Mouse (Mus musculus) kidney, postnatal 25 days (tissue): ENCODE measurements around the gene Rec8.

Experiments
- DNase-seq, 2 experiments: peaks; one replicate each; pipeline ENCODE4 v3.0.0; 2021; ENCODE audit warnings: mixed read lengths in 2 of 2

The Rec8 gene

GRCm38 (mm10) chr14:55617822-55618221 lies at the start of gene Rec8:
Gene Rec8 (plus strand): TSS chr14:55618037.
- DNase-seq, result peak; percentile 50 to 82

GRCm38 (mm10) chr14:55570588-55570987 lies 47.2 kb upstream of the Rec8 start:
- DNase-seq, result no peak

GRCm38 (mm10) chr14:55571760-55572159 lies 46.1 kb upstream of the Rec8 start:
- DNase-seq, result no peak

GRCm38 (mm10) chr14:55575302-55575701 lies 42.5 kb upstream of the Rec8 start, which contains the start of gene Fitm1:
Gene Fitm1 (plus strand): TSS chr14:55575617.
- no peak for DNase-seq

- DNase-seq, result peak; percentile 48 to 83
These were observed 42.1 kb upstream of the Rec8 start for GRCm38 (mm10) chr14:55575711-55576110.

- DNase-seq, result peak; percentile 36 to 71
These were observed 41.5 kb upstream of the Rec8 start for GRCm38 (mm10) chr14:55576376-55576775.

GRCm38 (mm10) chr14:55577871-55578667 lies 39.8 kb upstream of the Rec8 start, which contains the start of gene Psme1:
Gene Psme1 (plus strand): TSS chr14:55578123.
- DNase-seq, result peak; percentile 81 to 93

GRCm38 (mm10) chr14:55578668-55579269 lies 39.1 kb upstream of the Rec8 start:
- peak; percentile 86 to 90 for DNase-seq

GRCm38 (mm10) chr14:55579511-55580496 lies 38.0 kb upstream of the Rec8 start:
- DNase-seq, result no peak

GRCm38 (mm10) chr14:55580731-55581130 lies 37.1 kb upstream of the Rec8 start:
- DNase-seq, result no peak

- no peak for DNase-seq
These were observed 35.7 kb upstream of the Rec8 start for GRCm38 (mm10) chr14:55581981-55582681.

GRCm38 (mm10) chr14:55584303-55584701 lies 33.5 kb upstream of the Rec8 start:
- DNase-seq, result no peak

- DNase-seq, result peak; percentile 84 to 93
These were observed 32.9 kb upstream of the Rec8 start, which contains the start of gene Emc9 for GRCm38 (mm10) chr14:55584702-55585565. Gene Emc9 (minus strand): TSS chr14:55585302.

- DNase-seq, result no peak
These were observed 32.3 kb upstream of the Rec8 start for GRCm38 (mm10) chr14:55585566-55585960.

GRCm38 (mm10) chr14:55586149-55586548 lies 31.7 kb upstream of the Rec8 start:
- no peak for DNase-seq

GRCm38 (mm10) chr14:55589271-55589670 lies 28.6 kb upstream of the Rec8 start:
- no peak for DNase-seq

GRCm38 (mm10) chr14:55589771-55590448 lies 27.9 kb upstream of the Rec8 start:
- no peak for DNase-seq

- DNase-seq, result peak; percentile 96 to 98
These were observed 27.0 kb upstream of the Rec8 start, which contains the start of gene Psme2 for GRCm38 (mm10) chr14:55590748-55591330. Gene Psme2 (minus strand): TSS chr14:55591113.

- peak; percentile 97 to 99 for DNase-seq
These were observed 26.4 kb upstream of the Rec8 start, which contains the start of gene Rnf31 for GRCm38 (mm10) chr14:55591331-55591891. Gene Rnf31 (plus strand): TSS chr14:55591708.

- DNase-seq, result peak; percentile 15 to 56
These were observed 25.6 kb upstream of the Rec8 start for GRCm38 (mm10) chr14:55592226-55592625.
